Mouse (Mus musculus): ENCODE data around the gene Lzts3.
A peak's percentile ranks its signal among the peaks of the same experiment; 100 is the strongest.

GRCm38 (mm10) chr2:130628424-130628823, 14.2 kb downstream of the Lzts3 start:
- TF ChIP-seq CTCF (IDR thresholded peaks at IDR 0.05; ENCODE audit: borderline replicate concordance, extremely low read depth, insufficient read depth, insufficient read length) (peak; percentile 21; the same call in 1 of the 2 replicates), POLR2A (IDR thresholded peaks at IDR 0.05; ENCODE audit: borderline replicate concordance, extremely low read depth, insufficient read depth, insufficient read length, poor library complexity, severe bottlenecking) (no peak)

Data from brain, embryonic 14.5 days (tissue).